Mouse (Mus musculus) cerebellum, adult 18-20 months (tissue): Measurements from ENCODE around the gene Foxc2.

Experiments
- DNase-seq, 2 experiments: peaks; one replicate each; pipeline ENCODE4 v3.0.0; 2021

The Foxc2 gene

DNA sequence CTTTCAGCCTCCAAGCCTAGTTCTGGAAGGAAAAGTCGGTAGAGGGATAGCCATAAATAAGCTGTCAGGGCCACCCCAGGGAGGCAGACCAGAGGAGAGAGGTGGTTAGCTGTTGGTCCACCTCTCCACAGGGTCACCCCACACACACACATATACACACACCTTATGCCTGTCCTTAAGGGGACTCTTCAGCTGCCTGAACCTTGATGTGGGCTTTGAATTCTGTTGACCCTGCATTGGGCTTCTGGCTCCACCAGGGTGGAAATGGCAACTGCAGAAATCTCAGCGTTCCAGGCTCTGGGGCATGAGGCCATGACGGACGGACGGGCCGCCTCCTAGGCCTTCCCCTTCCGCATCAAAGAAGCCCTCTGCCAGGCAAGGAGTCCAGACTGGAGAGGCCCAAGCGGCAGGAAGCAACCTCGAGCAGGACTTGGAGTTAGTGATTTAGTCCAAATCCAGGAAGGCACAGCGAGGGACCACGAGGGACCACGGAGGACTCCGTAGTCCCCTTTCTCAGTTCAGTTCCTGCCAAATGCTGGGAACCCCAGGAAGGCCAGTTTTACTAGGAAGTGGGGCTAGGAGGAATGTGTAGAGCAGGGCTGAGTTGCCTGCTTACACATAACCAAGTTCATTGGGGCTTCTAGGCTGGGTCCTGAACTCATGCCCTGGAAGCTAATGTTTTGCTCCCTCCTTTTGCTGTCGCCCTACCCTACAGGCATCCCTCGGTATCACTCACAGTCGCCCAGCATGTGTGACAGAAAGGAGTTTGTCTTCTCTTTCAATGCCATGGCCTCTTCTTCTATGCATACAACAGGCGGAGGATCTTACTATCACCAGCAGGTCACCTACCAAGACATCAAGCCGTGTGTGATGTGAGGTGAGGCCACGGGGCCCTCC is 29.7 kb upstream of the Foxc2 start:
- no peak for DNase-seq

- DNase-seq, result no peak
These were observed 27.7 kb upstream of the Foxc2 start for GRCm38 (mm10) chr8:121088281-121088680.

DNA sequence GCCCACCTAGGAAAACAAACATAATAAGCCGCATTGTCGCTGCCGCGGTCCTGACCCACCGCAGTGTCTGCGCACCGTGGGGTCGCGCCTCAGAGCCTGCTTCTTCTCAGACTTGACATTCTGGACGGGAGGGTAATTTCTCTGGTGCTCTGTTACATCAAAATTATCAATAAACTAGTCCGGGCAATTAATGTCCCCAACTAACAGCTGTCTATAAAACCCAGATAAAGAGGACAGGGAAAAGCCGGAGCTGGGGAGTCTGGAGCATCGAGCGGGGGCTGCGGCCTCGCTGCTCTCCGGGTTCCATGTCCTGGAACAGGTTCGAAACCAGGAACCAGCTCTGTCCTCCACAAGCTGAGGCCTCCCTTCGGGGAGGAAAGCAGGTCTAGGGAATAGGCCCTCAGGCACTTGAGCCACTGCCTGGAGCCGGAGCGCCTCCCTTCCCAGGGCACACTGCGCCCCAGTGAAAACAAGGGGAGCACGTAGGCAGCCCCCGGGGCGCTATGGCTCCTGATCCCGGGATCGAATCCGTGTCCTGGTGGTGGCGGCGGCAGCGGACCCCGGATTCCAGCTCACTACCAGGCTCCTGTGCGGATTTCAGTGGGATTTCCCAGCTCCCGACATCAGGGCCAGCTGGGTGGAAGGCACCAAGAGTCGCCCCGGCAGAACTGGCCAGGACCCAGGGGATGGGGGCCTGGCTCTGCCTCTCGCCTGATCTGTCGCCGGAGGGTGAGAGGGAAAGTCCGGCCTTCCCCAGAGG is 26.9 kb upstream of the Foxc2 start:
- no peak for DNase-seq

- DNase-seq, result no peak
These were observed 26.2 kb upstream of the Foxc2 start for GRCm38 (mm10) chr8:121089631-121090380.

DNA sequence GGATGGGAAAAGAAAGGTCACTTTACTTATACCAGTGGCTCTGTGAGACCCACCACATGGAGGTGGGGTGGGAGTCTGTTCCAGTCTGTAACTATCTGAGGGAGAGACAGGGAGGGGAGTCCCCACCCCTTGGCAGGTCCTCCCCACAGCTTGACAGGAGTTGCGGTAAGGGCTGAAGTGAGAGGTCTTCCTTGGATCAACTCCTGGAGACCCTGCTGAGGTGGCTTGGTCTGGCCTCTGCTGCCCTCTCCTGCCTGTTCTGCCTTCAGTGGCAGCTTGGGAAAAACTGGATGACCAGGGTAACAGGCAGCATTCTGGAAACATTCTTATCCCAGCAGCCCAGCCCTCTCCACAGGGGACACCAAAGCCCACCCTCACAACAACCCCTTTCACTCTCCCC is 25.3 kb upstream of the Foxc2 start:
- DNase-seq, result no peak

DNA sequence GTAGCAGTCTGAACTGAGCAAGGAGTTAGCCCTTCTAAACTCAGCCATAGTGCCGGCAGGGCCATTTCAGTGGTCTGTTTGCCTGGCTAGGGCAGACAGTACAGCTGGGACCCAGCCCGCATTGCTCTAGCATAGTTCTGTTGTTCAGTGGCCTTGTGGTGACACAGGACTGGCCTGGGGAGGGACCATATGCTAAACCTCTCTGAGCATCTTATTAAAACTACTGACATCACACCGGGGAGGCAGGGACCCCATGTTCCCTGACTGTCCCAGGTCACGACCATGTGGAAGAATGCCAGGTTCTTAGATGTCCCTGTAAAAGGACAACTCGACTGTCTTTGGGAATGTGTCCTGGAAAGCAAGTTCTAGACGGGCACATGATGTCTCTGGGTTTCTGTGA is 23.8 kb upstream of the Foxc2 start:
- DNase-seq, result no peak

DNA sequence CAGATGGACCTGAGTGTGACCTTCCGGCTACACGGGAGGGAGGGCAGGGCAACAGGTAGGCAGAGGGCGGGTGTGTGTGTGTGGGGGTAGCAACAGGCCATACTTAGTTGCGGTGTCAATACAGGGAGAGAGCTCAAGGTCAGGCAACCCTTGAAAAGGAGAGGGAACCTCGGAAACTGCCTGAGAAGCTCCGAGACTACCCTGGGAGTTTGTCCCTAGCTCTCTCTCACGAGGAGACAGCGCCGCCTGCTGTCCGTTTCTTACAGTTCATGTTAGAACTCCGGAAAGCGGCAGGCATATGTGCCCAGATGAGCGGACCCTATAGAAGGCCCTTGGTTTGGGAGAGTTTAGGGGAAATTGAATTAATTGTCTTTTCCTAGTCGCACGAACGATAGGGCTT is 23.3 kb upstream of the Foxc2 start:
- DNase-seq, result peak; percentile 72 to 81

DNA sequence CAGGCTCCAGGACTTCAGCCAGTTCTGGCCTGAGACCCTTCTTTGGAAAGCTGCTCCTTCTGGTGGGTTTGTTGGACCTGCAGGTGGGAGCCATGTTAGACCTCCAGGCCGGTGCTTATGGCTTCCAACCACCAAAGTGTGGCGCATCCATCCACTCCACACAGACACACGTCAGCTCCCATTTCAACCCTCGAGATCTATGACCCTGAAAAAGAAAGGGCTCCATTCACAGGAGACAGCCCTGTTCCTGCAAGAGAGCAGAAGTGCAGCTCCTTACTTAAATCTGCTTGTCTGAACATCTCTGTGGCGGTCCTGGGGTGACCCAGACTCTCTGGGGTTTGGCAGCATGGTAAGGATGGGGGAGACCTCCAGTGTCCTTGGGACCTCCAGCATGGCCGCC is 22.5 kb upstream of the Foxc2 start:
- no peak for DNase-seq

DNA sequence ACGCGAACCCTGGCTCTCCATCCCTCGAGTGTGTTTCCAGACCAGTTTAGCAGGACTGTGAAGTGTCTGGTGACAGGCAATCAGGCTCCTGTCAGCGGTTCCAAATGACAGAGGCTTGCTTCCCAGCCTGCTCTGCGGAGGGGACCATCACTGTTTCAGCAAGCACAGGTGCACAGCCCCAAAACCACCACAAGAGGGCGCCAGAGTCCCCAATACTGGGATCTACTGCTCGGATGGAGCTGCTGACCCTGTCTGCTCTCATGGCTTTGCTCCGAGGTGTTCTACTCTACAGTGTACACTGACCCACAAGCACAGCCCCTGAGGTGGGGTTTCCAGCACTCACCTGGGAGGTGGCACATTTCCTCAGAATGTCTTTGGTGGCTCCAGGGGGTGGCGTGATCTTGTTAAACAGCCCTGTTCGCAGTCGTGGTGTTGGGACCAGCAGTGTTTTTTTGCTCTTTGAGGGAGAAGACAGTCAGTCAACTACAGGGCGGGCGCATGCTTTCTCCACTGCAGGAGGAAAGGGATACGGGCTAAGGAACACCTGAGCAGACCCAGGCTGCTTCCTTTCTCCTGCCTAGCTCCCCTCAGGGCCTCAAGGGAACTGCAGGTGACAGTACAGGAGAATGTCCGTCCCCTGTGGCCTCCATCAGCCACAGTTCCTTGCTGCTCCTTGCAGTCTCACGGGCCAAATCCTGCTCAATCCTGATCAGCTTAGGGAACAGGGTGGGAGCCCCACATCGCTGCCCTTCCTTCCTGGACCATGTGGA is 11.7 kb upstream of the Foxc2 start:
- peak; percentile 72 to 75 for DNase-seq

DNA sequence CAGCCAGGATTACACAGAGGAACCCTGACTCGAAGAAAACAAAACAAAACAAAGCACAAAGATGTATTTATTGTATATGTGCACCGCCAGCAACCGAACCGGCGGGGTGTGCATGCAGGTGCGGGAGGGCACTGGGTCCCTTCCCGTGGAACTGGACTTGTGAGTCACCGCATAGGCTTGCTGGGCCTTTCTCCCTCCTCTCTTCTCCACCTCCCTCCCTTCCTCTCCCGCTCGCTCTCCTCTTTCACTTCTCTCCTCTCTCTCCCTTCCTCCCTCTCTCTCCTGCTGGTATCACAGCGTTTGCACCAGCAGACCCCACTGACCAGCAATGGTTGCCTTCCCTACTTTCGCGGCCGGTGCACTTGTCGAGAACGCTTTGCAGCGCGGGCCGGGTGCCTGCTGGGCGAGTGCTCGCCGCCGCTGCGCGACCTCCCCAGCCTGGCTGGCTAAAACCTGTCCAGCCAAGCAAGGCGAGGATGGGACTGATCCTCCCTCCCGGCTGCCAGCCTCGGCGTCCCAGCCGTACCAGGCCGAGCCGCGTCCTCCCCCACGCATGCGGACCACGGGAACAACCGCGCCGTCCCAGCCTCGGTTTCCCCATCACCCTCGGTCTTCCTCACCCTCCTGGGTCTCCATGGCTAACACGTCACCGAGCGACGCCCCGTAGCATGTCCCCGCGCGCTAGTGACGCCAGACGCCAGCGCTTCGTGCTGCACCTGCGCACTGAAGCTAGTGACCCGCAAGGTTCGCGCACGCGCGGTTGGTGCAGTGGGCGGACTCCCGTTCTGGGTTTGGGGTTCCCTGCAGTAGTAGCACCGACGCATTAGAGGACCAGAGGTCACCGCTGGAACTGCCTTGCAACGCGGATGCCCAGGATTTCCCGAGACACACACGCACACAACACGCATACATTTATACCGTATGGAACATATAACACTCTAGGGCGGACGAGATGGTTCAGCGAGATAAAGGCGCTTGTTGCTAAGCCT is 8.0 kb upstream of the Foxc2 start, which contains the start of gene Mthfsd:
Mthfsd (minus strand) TSS at position 725 of the 989 bp plus-strand sequence.
- DNase-seq, result peak; percentile 99

- DNase-seq, result no peak
These were observed 7.3 kb upstream of the Foxc2 start for GRCm38 (mm10) chr8:121108657-121109056.

DNA sequence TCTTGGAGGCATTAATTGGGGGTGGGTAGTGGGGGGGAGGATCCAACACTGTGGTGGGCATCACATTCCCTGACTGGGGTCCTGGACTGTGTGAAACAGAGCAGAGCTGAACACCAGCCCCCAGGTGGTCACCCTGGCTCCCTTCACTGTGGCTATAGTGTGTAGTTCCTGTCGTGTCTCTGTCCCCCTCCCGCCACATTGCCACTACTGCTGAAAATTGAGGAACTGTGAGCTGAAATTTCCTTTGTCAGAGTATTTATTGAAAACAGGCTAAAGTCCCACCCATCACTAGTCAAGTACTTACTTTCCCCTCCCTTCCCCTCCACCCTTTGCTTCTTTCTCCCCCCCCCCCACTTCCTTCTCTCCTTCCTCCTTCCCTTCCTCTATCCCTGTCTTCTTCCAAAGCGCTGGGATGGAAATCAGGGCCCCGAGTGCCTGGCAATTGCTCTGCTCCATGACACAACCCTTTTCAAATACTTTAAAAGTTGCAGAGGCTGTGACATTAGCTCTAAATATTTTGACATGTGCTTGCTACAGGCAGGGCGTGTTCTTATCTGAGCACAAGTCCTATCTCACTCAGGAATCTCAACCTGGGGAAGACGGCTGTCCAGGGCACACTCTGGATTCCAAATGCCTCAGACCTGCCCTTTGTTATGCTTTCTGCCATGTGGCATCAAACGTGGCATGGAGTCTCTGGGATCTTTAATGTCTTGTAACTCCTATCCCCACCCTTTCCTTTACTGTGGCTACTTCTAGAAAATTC is 4.6 kb upstream of the Foxc2 start:
- no peak for DNase-seq

- peak; percentile 97 to 99 for DNase-seq
These were observed 2.7 kb upstream of the Foxc2 start for GRCm38 (mm10) chr8:121113261-121113660.

- no peak for DNase-seq
These were observed 835 bp upstream of the Foxc2 start for GRCm38 (mm10) chr8:121115136-121115535.

DNA sequence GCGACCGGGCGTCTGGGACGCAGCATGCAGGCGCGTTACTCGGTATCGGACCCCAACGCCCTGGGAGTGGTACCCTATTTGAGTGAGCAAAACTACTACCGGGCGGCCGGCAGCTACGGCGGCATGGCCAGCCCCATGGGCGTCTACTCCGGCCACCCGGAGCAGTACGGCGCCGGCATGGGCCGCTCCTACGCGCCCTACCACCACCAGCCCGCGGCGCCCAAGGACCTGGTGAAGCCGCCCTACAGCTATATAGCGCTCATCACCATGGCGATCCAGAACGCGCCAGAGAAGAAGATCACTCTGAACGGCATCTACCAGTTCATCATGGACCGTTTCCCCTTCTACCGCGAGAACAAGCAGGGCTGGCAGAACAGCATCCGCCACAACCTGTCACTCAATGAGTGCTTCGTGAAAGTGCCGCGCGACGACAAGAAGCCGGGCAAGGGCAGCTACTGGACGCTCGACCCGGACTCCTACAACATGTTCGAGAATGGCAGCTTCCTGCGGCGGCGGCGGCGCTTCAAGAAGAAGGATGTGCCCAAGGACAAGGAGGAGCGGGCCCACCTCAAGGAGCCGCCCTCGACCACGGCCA is 717 bp downstream of the Foxc2 start:
- DNase-seq, result no peak

GRCm38 (mm10) chr8:121117186-121117651 is 1.2 kb downstream of the Foxc2 start:
- no peak for DNase-seq

- no peak for DNase-seq
These were observed 1.9 kb downstream of the Foxc2 start for GRCm38 (mm10) chr8:121117906-121118305.

- DNase-seq, result no peak
These were observed 2.9 kb downstream of the Foxc2 start for GRCm38 (mm10) chr8:121118634-121119420.
